Mouse (Mus musculus): ENCODE results near the gene Tmem206. TPM values are rescaled to one million over a fixed set of nuclear protein-coding genes. Genes with fewer than 3 reads are reported as not detected.

The Tmem206 gene
- polyA plus RNA-seq, 1 experiment = not detected

DNA sequence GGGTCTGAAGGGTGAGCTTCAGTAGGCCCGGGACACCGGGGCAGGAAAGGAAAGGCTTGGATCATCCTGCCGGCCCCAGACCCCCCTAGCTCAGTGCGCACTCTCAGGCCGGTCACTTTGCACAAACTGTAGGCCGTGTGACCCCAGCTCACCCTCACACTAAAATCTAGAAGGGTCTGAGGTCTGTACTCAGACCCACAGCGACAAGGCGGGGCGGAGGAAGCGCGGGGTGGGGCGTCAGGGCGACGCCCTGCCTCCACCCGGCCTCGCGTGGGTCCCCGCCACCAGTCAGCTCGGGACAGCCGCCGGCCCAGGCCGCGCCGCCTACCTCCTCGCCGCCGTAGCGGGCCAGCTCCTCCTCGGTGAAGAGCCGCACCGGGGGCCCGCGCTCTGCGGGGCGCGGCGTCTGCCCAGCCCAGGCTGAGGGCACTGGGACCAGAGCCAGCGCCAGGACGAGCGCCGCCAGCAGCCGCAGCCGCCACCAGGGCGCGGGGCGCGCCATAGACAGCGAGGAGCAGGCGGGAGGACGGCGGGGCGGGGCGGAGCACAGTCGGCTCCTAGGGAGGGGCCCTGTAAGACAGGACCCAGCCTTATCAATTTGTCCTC is 8.0 kb upstream of the Tmem206 start, which contains the start of gene Nenf:
Nenf (minus strand) TSS at position 604 of the 606 bp plus-strand sequence.
- under 1% methylated on average over 54 of the region's 54 CpGs for WGBS
- H3K27ac ChIP-seq (ENCODE audit: insufficient read depth, low read depth, low read length) = peak within 1 kb of the TSS; percentile 34; the same call in 1 of the 2 replicates
- peak; percentile 24; the same call in 1 of the 2 replicates for TF ChIP-seq CTCF (IDR thresholded peaks at IDR 0.05; ENCODE audit: insufficient read depth, low read depth, low read length)
- TF ChIP-seq POLR2A (IDR thresholded peaks at IDR 0.05; ENCODE audit: insufficient read depth, low read depth, low read length) = peak; percentile 54
- H3K4me3 ChIP-seq (ENCODE audit: insufficient read depth, low read depth, low read length) = peak within 1 kb of the TSS; percentile 79
- peaks cover 5% of the 10 kb centered on the region; the same call in 1 of the 2 replicates for H3K4me1 ChIP-seq (ENCODE audit: control insufficient read depth, insufficient read depth, low read length)

DNA sequence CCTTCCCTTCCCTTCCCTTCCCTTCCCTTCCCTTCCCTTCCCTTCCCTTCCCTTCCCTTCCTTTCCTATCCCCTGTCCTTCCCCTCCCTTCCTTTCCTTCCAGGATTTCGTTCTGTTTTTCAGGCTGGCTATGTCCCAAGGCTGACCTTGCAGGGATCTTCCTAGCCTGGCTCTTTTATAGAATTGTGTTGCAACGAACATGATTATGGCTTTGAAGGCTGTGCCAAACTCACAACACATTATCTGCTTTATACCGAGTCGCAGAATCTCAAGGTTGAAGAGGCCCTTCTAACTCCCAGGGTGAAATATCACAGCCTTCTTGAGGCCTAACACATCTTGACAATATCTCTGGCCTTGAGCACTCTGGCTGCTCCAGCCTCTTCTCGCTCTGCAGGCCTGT is 7.0 kb upstream of the Tmem206 start:
- no peak overlapping the region for H3K4me3 ChIP-seq (ENCODE audit: insufficient read depth, low read depth, low read length)
- TF ChIP-seq CTCF (IDR thresholded peaks at IDR 0.05; ENCODE audit: insufficient read depth, low read depth, low read length) = no peak
- TF ChIP-seq POLR2A (IDR thresholded peaks at IDR 0.05; ENCODE audit: insufficient read depth, low read depth, low read length) = no peak
- 71% methylated on average over 5 of the region's 5 CpGs for WGBS
- H3K27ac ChIP-seq (ENCODE audit: insufficient read depth, low read depth, low read length) = no peak overlapping the region
- peaks cover 5% of the 10 kb centered on the region; the same call in 1 of the 2 replicates for H3K4me1 ChIP-seq (ENCODE audit: control insufficient read depth, insufficient read depth, low read length)

DNA sequence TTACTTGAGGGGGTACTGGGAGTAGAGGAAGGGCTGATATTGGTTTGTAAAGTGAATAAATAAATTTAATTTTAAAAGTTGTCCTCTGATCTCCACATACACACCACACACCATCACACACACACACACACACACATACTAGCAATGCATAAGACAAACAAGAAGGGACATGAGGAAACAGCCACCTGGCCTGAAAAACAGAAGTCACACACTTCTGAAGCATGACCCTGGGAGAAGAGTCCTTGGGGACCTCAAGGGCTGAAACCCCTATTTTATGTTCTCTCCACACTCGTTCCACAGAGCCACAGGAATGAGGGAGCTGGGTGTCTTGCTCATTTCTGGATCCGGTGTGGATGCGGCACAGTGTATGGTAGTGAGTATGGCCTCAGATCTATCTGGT is 2.3 kb upstream of the Tmem206 start:
- peaks cover 10% of the 10 kb centered on the region for H3K4me1 ChIP-seq (ENCODE audit: control insufficient read depth, insufficient read depth, low read length)
- no peak overlapping the region for H3K4me3 ChIP-seq (ENCODE audit: insufficient read depth, low read depth, low read length)
- no peak overlapping the region for H3K27ac ChIP-seq (ENCODE audit: insufficient read depth, low read depth, low read length)
- TF ChIP-seq CTCF (IDR thresholded peaks at IDR 0.05; ENCODE audit: insufficient read depth, low read depth, low read length) = no peak
- no peak for TF ChIP-seq POLR2A (IDR thresholded peaks at IDR 0.05; ENCODE audit: insufficient read depth, low read depth, low read length)
- 95% methylated on average over 3 of the region's 3 CpGs for WGBS

DNA sequence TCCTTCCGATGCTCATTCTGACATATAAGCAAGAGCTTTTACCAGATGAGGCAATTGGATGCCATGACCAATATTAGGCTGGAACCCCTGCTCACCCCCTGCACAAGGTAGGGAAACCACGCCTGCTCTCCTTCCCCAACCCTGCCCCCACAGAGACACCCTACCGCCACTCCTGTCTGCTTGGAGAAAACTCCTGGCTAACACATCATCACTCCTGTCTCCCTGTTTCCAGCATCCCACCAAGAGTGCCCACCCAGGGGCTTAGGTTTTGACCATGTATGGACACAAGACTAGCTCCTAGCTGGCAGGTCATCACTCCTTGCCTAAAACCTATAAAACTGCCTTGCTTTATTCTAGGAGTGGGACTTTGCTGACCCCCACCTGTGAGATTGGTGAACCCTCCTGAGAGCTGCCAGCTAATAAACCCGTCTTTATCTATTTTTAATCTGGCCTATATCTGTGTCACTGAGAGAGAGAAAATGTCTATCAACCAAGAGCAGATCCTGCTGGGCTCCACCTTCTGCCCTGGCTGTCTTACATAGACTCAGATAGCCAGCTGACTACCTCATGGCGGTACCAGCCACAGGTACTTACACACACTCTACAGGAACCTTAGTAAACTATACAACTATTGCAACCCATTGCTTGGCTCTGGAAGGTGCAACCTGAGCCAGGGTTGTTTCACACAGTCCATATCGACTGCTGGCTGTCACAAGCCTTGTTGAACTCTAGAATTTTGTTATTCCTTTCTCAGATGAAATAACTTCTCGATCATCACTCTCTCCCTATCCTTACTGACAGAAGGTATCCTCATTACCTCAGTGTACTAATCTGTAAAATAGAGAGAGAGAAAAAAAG is 750 bp upstream of the Tmem206 start:
- WGBS = 90% methylated on average over 7 of the region's 7 CpGs
- H3K4me3 ChIP-seq (ENCODE audit: insufficient read depth, low read depth, low read length) = no peak overlapping the region
- TF ChIP-seq POLR2A (IDR thresholded peaks at IDR 0.05; ENCODE audit: insufficient read depth, low read depth, low read length) = no peak
- no peak for TF ChIP-seq CTCF (IDR thresholded peaks at IDR 0.05; ENCODE audit: insufficient read depth, low read depth, low read length)
- H3K4me1 ChIP-seq (ENCODE audit: control insufficient read depth, insufficient read depth, low read length) = peaks cover 10% of the 10 kb centered on the region
- no peak overlapping the region for H3K27ac ChIP-seq (ENCODE audit: insufficient read depth, low read depth, low read length)

DNA sequence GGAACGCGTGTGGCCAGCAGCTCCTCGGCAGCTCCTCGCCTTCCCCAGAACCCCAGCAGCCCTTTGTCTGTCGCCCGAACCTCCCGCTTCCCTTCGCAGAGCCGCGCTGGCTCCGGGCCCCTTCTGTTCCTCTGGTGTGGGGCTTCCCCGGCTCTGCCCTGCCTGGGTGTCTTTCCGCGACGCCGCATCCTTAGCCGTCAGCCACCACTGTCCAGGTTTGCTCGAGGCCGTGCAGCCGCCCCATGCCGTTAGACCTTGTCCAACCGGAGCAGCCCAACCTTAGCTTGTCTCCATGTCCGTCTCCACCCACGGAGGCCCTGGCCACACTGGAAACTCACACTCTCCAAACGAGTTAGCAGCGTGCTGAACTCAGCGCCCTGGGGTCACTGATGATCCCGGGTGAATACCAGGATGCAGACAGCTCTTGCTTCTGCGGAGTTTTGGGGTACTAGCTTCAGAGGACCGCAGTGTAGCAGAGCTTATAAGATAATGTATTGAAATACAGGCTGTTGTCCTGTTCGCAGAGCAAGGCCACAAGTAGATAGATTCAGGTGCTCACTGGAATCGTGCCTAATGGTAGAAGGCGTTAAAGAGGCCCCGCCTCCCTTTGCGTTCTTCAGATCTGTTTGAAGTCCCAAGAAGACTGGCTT is 646 bp downstream of the Tmem206 start:
- WGBS = under 1% methylated on average over 35 of the region's 35 CpGs

DNA sequence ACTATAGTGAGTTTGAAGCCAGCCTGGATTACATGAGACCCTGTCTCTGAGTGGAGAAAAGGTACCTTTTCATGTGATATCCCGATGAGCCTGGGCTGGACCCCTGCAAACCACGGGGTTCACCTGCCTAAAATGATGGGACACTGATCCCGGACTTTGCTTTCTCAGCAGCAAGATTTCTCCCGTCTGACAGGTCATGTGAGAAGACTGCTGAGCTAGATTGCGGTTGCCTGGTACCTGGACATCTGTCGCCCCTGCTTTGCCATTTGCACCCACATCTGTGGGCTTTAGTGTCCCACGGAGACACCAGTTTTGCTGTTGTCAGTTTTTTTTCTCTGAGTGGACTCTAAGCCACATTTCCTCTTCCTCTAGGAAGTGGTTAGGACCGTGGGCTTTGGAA is 1.5 kb downstream of the Tmem206 start:
- no peak for TF ChIP-seq CTCF (IDR thresholded peaks at IDR 0.05; ENCODE audit: insufficient read depth, low read depth, low read length)
- TF ChIP-seq POLR2A (IDR thresholded peaks at IDR 0.05; ENCODE audit: insufficient read depth, low read depth, low read length) = no peak
- Histone ChIP-seq H3K27ac (ENCODE audit: insufficient read depth, low read depth, low read length) (no peak overlapping the region), H3K4me3 (ENCODE audit: insufficient read depth, low read depth, low read length) (no peak overlapping the region), H3K4me1 (ENCODE audit: control insufficient read depth, insufficient read depth, low read length) (peaks cover 10% of the 10 kb centered on the region)
- WGBS = 88% methylated on average over 8 of the region's 8 CpGs

More for the DNA sequence above, 646 bp downstream of the Tmem206 start:
- TF ChIP-seq POLR2A (IDR thresholded peaks at IDR 0.05; ENCODE audit: insufficient read depth, low read depth, low read length) (no peak), CTCF (IDR thresholded peaks at IDR 0.05; ENCODE audit: insufficient read depth, low read depth, low read length) (no peak)
- Histone ChIP-seq H3K4me1 (ENCODE audit: control insufficient read depth, insufficient read depth, low read length) (peaks cover 10% of the 10 kb centered on the region), H3K4me3 (ENCODE audit: insufficient read depth, low read depth, low read length) (peak overlapping the region; percentile 88), H3K27ac (ENCODE audit: insufficient read depth, low read depth, low read length) (no peak overlapping the region)

DNA sequence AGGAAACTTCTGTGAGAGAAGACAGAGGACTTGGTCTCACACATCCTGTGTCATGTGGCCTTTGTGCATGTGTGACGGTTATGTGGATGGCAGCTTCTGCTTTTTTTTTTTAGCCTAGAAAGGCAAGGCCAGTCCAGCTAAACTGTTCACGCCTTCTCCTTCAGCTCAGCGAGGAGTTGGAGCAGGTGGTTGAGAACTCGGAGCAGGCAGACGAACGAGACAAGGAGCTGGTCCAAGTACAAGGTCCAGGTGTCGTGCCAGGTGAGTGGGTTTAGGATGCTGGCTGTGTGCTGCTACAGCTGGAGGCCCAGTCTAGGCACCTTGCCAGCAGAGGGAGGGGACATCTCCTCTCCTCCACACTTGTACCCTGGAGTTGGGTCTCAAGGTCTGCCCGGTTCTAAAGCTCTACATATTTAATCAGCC is 2.3 kb downstream of the Tmem206 start:
- no peak for TF ChIP-seq POLR2A (IDR thresholded peaks at IDR 0.05; ENCODE audit: insufficient read depth, low read depth, low read length)
- TF ChIP-seq CTCF (IDR thresholded peaks at IDR 0.05; ENCODE audit: insufficient read depth, low read depth, low read length) = no peak
- Histone ChIP-seq H3K27ac (ENCODE audit: insufficient read depth, low read depth, low read length) (no peak overlapping the region), H3K4me1 (ENCODE audit: control insufficient read depth, insufficient read depth, low read length) (peaks cover 10% of the 10 kb centered on the region), H3K4me3 (ENCODE audit: insufficient read depth, low read depth, low read length) (no peak overlapping the region)
- WGBS = 76% methylated on average over 8 of the region's 8 CpGs

DNA sequence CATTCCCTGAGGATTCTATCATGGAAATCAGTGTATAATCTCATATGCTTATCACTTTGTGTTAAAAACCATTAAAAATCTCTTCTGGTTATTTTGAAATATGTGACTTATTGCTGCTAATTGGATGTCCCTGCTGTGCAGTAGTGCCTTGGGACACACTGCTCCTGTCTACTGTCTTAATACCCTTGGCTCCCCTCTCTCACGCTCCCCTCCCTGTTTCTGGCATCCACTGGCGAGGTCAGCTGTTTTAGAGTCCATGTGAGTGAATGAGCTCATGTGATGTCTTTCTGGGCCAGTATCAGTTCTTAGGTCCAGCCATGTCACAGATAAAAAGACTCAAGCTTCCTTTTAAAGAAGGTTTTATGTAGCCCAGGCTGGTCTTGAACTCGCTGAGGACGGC is 4.6 kb downstream of the Tmem206 start:
- TF ChIP-seq CTCF (IDR thresholded peaks at IDR 0.05; ENCODE audit: insufficient read depth, low read depth, low read length) (no peak), POLR2A (IDR thresholded peaks at IDR 0.05; ENCODE audit: insufficient read depth, low read depth, low read length) (no peak)
- Histone ChIP-seq H3K4me3 (ENCODE audit: insufficient read depth, low read depth, low read length) (no peak overlapping the region), H3K4me1 (ENCODE audit: control insufficient read depth, insufficient read depth, low read length) (peaks cover 10% of the 10 kb centered on the region), H3K27ac (ENCODE audit: insufficient read depth, low read depth, low read length) (no peak overlapping the region)
- 94% methylated on average over 4 of the region's 4 CpGs for WGBS

All from olfactory bulb, adult 2 months (tissue).